Mouse (Mus musculus) midbrain, embryonic 15.5 days (tissue): ENCODE measurements around the gene Phldb2. TPM values are rescaled to one million over a fixed set of nuclear protein-coding genes. Genes with fewer than 3 reads are reported as not detected.

Source experiments
- ATAC-seq: fragments of 200-750 bp; cut with Nextera tagmentation; replicated peaks from 2 replicates; pipeline ENCODE4 v1.8.0; 2017; ENCODE audit warnings: moderate TSS enrichment
- H3K27ac ChIP-seq: fragments of 300-500 bp; sonication (generic); 2 replicates; pipeline ENCODE4 v1.5.1; 2015; ENCODE audit warnings: mild to moderate bottlenecking, inconsistent platforms
- H3K27me3 ChIP-seq: fragments of 300-500 bp; sonication (generic); replicated peaks from 2 replicates; pipeline ENCODE4 v1.6.1; 2015; ENCODE audit warnings: inconsistent platforms
- H3K36me3 ChIP-seq: fragments of 300-500 bp; sonication (generic); replicated peaks from 2 replicates; pipeline ENCODE4 v1.6.1; 2015; ENCODE audit warnings: inconsistent platforms
- H3K4me1 ChIP-seq: fragments of 300-500 bp; sonication (generic); 2 replicates; pipeline ENCODE4 v1.6.1; 2015; ENCODE audit warnings: inconsistent platforms
- H3K4me2 ChIP-seq: fragments of 300-500 bp; sonication (generic); 2 replicates; pipeline ENCODE4 v1.6.1; 2015; ENCODE audit warnings: inconsistent platforms, mild to moderate bottlenecking, moderate library complexity
- H3K4me3 ChIP-seq: fragments of 300-500 bp; sonication (generic); 2 replicates; pipeline ENCODE4 v1.5.1; 2015; ENCODE audit warnings: mild to moderate bottlenecking, inconsistent platforms
- H3K9ac ChIP-seq: fragments of 300-500 bp; sonication (generic); 2 replicates; pipeline ENCODE4 v1.6.1; 2015; ENCODE audit warnings: mild to moderate bottlenecking, inconsistent platforms
- H3K9me3 ChIP-seq: fragments of 300-500 bp; sonication (generic); 2 replicates; pipeline ENCODE4 v1.6.1; 2016; ENCODE audit warnings: inconsistent platforms
- WGBS: fragments of 180-500 bp; shearing (Covaris S2); methylation state at CpG from one replicate; pipeline ENCODE4 v1.1.7; 2015; ENCODE audit warnings: mixed read lengths; 5-methylcytosine and 5-hydroxymethylcytosine counted together
- polyA plus RNA-seq: library from polyadenylated mRNA; unstranded; fragments of >200 nt; fragmentation: Nextera tagmentation; extraction: Ambion mirVana; gene quantifications from 2 replicates; pipeline ENCODE4 v1.2.1, GENCODE M21; 2015

The Phldb2 gene
- polyA plus RNA-seq, 1 experiment from 2014 or later: 7.8 TPM

DNA sequence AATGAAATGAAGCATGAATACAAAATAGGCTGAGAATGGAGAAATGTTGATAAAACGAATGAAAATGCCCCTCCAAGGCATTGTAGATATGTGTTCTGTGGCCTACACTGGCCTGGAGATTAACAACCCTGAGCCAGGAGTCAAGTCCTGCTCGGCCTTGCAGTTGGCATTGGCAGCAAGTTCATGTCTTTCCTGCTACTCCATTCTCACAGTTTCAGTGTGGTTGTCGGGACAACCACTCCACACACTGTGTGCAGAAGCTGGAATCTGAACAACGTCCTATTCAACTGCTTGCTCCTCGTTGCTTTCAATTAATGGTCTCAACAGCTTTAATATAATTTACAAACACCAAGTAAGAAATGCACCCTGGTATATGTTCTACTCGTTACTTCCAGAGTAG is 255.4 kb downstream of the Phldb2 start:
- ATAC-seq: peak; percentile 60; the same call in 1 of the 2 replicates
- no peak overlapping the region for H3K4me3 ChIP-seq
- 52% methylated on average over 6 of the region's 6 CpGs for WGBS

More for the DNA sequence above, 255.4 kb downstream of the Phldb2 start:
- Histone ChIP-seq H3K9ac (no peak overlapping the region), H3K27me3 (no peaks in the 10 kb centered on the region), H3K4me2 (no peak overlapping the region), H3K9me3 (no peaks in the 10 kb centered on the region), H3K36me3 (no peaks in the 10 kb centered on the region), H3K27ac (no peak overlapping the region), H3K4me1 (peaks cover 5% of the 10 kb centered on the region)

Other genes starting within 250 kb of the Phldb2 start
- 390 and 409 TPM in 2 replicates for gene Tagln3, start 229.0 kb downstream of the Phldb2 start, polyA plus RNA-seq
- gene Abhd10, start 210.6 kb downstream of the Phldb2 start, polyA plus RNA-seq: 42.0 and 43.7 TPM in 2 replicates
- gene Plcxd2, start 56.6 kb upstream of the Phldb2 start, polyA plus RNA-seq: 12.4 and 12.9 TPM in 2 replicates
- not detected in 2 replicates for gene Cd96, start 166.7 kb upstream of the Phldb2 start, polyA plus RNA-seq
- 1.2 and 2.1 TPM in 2 replicates for gene Gm4737, start 201.5 kb upstream of the Phldb2 start, polyA plus RNA-seq